Mouse (Mus musculus): ENCODE results near the gene Rab44.

DNA sequence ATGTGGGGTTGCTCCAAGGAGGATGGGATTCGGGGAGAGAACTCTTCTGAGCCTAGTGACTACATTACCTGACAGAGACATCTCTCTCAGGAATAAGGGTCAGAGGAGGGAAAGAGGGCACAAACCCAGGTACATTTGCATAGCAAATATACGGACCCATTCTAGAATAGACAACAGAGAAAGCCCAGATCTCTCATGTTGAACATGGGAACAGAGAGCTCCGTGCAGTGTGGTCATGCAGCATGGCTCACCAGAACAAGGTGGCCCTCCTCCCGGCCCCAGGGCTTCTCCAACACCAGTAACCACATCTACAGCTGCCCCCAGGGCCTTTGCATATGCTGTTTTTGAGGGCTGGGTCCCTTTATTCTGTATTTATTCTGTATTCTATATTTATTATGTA lies 54.5 kb downstream of the Rab44 start:
- TF ChIP-seq CTCF (IDR thresholded peaks at IDR 0.05; ENCODE audit: low read depth, low read length): no peak
- no peak for TF ChIP-seq POLR2A (IDR thresholded peaks at IDR 0.05; ENCODE audit: borderline replicate concordance, low read depth, low read length)
